Mouse (Mus musculus): ENCODE measurements around the gene Gm20721. TPM values are rescaled to one million over a fixed set of nuclear protein-coding genes. Genes with fewer than 3 reads are reported as not detected.

Gene Gm20721
- polyA plus RNA-seq, 1 experiment from 2014 or later: 11.1 TPM

DNA sequence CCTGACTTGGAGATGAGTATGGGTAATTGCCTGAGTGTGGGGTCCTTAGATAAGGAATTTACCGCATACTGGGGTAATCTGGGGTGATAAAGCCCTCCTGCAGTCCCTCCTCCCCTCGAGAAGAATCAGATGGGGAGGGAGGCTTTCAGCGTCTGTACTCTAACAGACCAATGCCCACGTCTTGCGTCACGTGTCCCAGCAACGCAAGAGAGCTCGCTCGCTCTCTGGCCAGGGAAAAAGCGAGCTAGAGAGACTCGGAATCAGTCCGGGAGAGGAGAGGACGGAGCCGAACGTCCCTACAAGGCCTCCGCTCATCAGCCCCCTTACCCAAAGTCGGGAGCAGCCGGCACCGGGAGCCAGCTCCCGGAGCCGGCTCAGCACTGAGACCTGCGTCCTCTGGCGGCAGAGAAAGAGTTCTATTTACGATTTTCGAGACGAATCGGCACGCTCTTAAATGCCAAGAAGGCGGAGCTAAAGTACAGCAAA lies 49.4 kb downstream of the Gm20721 start:
- ATAC-seq: no peak
- peaks cover 25% of the 10 kb centered on the region for H3K4me1 ChIP-seq (ENCODE audit: control insufficient read depth, insufficient read depth, low read length)
- 61% methylated on average over 29 of the region's 29 CpGs for WGBS
- H3K27me3 ChIP-seq (ENCODE audit: control insufficient read depth, insufficient read depth, low read depth, low read length): peaks cover 13% of the 10 kb centered on the region
- no peaks in the 10 kb centered on the region for H3K36me3 ChIP-seq (ENCODE audit: control insufficient read depth, insufficient read depth, low read length)
- H3K9ac ChIP-seq (ENCODE audit: low read depth, low read length): no peak overlapping the region
- H3K27ac ChIP-seq (ENCODE audit: low read length): no peak overlapping the region
- H3K4me3 ChIP-seq (ENCODE audit: low read depth, low read length): 0 out of 2 replicates have a peak overlapping the region, but pooled peaks have one; percentile 5
- H3K4me2 ChIP-seq (ENCODE audit: low read length): peak overlapping the region; percentile 38; the same call in 1 of the 2 replicates
- H3K9me3 ChIP-seq (replicated peaks; ENCODE audit: control insufficient read depth, low read length, poor library complexity, severe bottlenecking): peaks cover 36% of the 10 kb centered on the region

- WGBS: 44% methylated on average over 29 of the region's 29 CpGs
- no peak overlapping the region for H3K9ac ChIP-seq (ENCODE audit: low read depth, low read length)
- H3K4me2 ChIP-seq (ENCODE audit: low read length): peak overlapping the region; percentile 61
- peaks cover 36% of the 10 kb centered on the region for H3K4me1 ChIP-seq (ENCODE audit: control insufficient read depth, insufficient read depth, low read length)
- H3K36me3 ChIP-seq (ENCODE audit: control insufficient read depth, insufficient read depth, low read length): no peaks in the 10 kb centered on the region
- peaks cover 36% of the 10 kb centered on the region for H3K9me3 ChIP-seq (replicated peaks; ENCODE audit: control insufficient read depth, low read length, poor library complexity, severe bottlenecking)
- H3K27ac ChIP-seq (ENCODE audit: low read length): no peak overlapping the region
- peaks cover 13% of the 10 kb centered on the region for H3K27me3 ChIP-seq (ENCODE audit: control insufficient read depth, insufficient read depth, low read depth, low read length)
- peak overlapping the region; percentile 59 for H3K4me3 ChIP-seq (ENCODE audit: low read depth, low read length)
- ATAC-seq: no peak; the same call in 1 of the 2 replicates
Measured at GRCm38 (mm10) chr2:174295900-174296465, 50.5 kb downstream of the Gm20721 start.

DNA sequence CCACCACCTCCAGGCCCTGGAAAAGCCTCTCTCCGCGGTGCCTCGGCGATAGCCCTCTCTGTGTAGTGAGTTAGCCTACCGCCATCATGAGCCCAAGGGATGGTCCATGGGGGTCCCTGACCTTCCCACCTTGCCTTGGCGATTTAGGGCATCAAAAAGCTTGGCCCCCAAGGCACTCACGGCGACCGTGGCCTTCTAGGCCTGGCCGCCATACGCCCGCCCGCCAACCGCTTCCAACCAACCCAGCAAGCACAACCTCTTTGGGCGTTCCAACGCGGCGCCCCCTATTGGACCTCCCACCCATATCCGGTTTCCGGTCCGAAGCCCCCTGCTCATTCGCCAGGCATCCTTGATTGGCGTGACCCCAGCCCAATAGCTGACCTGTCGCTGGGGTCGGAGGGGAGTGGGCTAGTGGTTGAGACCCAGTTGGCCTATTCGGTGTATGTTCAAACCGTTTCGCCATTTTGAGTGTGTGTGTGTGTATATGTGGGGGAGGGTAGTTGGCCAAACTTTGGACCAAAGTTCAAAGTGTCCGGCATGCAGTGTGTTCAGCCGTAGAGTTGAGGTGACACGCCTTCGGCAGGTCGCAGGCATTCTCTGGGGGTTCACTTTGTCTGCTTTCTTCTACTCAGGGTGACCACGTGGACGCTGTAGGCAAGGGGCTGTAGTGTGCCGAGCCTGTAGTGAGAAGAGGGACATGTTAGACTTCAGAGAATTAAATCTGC lies 51.2 kb downstream of the Gm20721 start:
- Histone ChIP-seq H3K9me3 (replicated peaks; ENCODE audit: control insufficient read depth, low read length, poor library complexity, severe bottlenecking) (peaks cover 36% of the 10 kb centered on the region), H3K4me2 (ENCODE audit: low read length) (peak overlapping the region; percentile 61), H3K27ac (ENCODE audit: low read length) (peak overlapping the region; percentile 74), H3K9ac (ENCODE audit: low read depth, low read length) (peak overlapping the region; percentile 65), H3K36me3 (ENCODE audit: control insufficient read depth, insufficient read depth, low read length) (no peaks in the 10 kb centered on the region), H3K27me3 (ENCODE audit: control insufficient read depth, insufficient read depth, low read depth, low read length) (peaks cover 13% of the 10 kb centered on the region), H3K4me3 (ENCODE audit: low read depth, low read length) (peak overlapping the region; percentile 59), H3K4me1 (ENCODE audit: control insufficient read depth, insufficient read depth, low read length) (peaks cover 43% of the 10 kb centered on the region)
- peak; percentile 93 for ATAC-seq
- 49% methylated on average over 36 of the region's 36 CpGs for WGBS

DNA sequence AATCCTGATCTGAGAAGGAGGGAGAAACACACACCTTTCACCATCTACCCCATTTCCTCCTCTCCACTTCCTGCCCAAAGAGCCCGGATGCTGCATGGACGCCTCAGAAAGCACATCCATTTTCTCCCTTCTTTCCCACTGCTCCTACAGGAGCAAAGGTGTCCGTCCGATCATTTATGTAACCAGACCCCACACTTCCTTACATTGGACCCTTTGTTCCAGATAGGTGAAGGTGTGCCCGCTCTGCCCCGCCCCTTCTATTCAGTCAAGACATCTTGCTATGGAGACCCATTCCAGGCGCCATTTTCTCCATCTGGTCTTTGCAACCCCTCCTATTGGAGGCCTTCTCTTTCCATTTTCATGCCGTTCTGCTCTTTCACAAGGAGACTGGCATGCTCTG lies 52.1 kb downstream of the Gm20721 start:
- peaks cover 8% of the 10 kb centered on the region for H3K27me3 ChIP-seq (ENCODE audit: control insufficient read depth, insufficient read depth, low read depth, low read length)
- peak overlapping the region; percentile 74 for H3K27ac ChIP-seq (ENCODE audit: low read length)
- peaks cover 28% of the 10 kb centered on the region for H3K9me3 ChIP-seq (replicated peaks; ENCODE audit: control insufficient read depth, low read length, poor library complexity, severe bottlenecking)
- 45% methylated on average over 8 of the region's 8 CpGs for WGBS
- ATAC-seq: peak; percentile 34
- peaks cover 48% of the 10 kb centered on the region for H3K4me1 ChIP-seq (ENCODE audit: control insufficient read depth, insufficient read depth, low read length)
- peak overlapping the region; percentile 65 for H3K9ac ChIP-seq (ENCODE audit: low read depth, low read length)
- H3K4me3 ChIP-seq (ENCODE audit: low read depth, low read length): peak overlapping the region; percentile 59
- peak overlapping the region; percentile 42 for H3K4me2 ChIP-seq (ENCODE audit: low read length)
- H3K36me3 ChIP-seq (ENCODE audit: control insufficient read depth, insufficient read depth, low read length): no peaks in the 10 kb centered on the region

DNA sequence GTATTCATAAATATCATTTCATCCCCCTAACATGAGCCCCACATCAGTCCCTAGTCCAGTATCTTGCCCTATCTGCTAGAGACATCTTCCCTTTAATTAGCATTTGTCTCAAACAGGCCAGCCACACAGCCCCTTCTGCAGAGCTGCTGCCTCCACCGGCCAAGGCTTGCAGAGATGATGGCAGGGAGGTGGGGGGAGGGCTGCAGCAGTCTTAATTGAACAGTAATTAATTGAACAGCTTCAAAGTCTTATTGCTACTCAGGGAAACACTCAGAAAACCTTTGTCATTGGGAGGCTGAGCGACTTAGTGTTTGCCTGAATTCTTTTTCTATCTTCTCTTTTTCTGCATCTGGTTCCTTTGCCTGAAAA lies 54.9 kb downstream of the Gm20721 start:
- Histone ChIP-seq H3K9ac (ENCODE audit: low read depth, low read length) (peak overlapping the region; percentile 58), H3K27me3 (ENCODE audit: control insufficient read depth, insufficient read depth, low read depth, low read length) (peaks cover 9% of the 10 kb centered on the region), H3K27ac (ENCODE audit: low read length) (peak overlapping the region; percentile 40; the same call in 1 of the 2 replicates), H3K36me3 (ENCODE audit: control insufficient read depth, insufficient read depth, low read length) (peaks cover 2% of the 10 kb centered on the region; the same call in 1 of the 2 replicates), H3K4me2 (ENCODE audit: low read length) (peak overlapping the region; percentile 76), H3K4me3 (ENCODE audit: low read depth, low read length) (peak overlapping the region; percentile 38), H3K9me3 (replicated peaks; ENCODE audit: control insufficient read depth, low read length, poor library complexity, severe bottlenecking) (peaks cover 18% of the 10 kb centered on the region), H3K4me1 (ENCODE audit: control insufficient read depth, insufficient read depth, low read length) (peaks cover 38% of the 10 kb centered on the region)
- 23% methylated on average over 2 of the region's 2 CpGs for WGBS
- ATAC-seq: no peak

DNA sequence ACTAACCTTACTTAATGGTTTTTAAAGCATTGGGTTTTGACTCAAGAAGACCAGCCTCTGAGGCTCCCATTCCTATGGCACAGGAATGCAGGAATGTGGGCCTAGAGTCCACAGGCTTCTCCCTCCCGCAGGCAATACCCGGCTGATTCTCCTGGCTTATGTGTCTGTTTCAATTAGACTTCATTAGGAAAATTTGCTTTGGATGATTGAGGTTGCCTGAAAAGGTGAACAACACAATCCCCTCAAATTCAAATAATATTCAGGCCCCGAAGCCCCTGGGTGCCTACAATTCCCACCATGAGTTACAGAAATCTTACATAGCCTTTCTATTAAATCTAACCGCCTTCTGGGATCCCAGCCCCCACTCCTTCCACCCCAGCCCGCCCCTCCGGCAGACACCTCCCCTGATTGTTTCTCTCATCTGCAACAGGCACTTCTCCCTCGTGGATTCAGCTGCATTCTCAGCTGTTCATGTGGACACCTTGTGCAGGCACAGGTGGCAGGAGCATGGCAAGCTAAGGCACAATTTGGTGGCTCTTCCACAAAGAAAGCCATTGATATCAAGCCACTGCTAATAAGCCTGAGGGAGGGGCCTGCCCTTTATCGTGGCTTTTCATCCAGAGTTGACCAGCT lies 55.4 kb downstream of the Gm20721 start:
- H3K9ac ChIP-seq (ENCODE audit: low read depth, low read length): peak overlapping the region; percentile 58

GRCm38 (mm10) chr2:174288673-174289430 lies 57.7 kb downstream of the Gm20721 start:
- H3K27me3 ChIP-seq (ENCODE audit: control insufficient read depth, insufficient read depth, low read depth, low read length): peaks cover 27% of the 10 kb centered on the region
- no peak overlapping the region for H3K4me2 ChIP-seq (ENCODE audit: low read length)
- H3K4me1 ChIP-seq (ENCODE audit: control insufficient read depth, insufficient read depth, low read length): peaks cover 33% of the 10 kb centered on the region
- H3K27ac ChIP-seq (ENCODE audit: low read length): no peak overlapping the region
- 52% methylated on average over 12 of the region's 12 CpGs for WGBS
- ATAC-seq: no peak
- H3K9me3 ChIP-seq (replicated peaks; ENCODE audit: control insufficient read depth, low read length, poor library complexity, severe bottlenecking): peaks cover 19% of the 10 kb centered on the region; the same call in 1 of the 2 replicates
- no peak overlapping the region for H3K9ac ChIP-seq (ENCODE audit: low read depth, low read length)
- peaks cover 30% of the 10 kb centered on the region for H3K36me3 ChIP-seq (ENCODE audit: control insufficient read depth, insufficient read depth, low read length)
- H3K4me3 ChIP-seq (ENCODE audit: low read depth, low read length): no peak overlapping the region

More for the DNA sequence above, 55.4 kb downstream of the Gm20721 start:
- ATAC-seq: no peak
- WGBS: 47% methylated on average over 8 of the region's 8 CpGs
- Histone ChIP-seq H3K36me3 (ENCODE audit: control insufficient read depth, insufficient read depth, low read length) (peaks cover 7% of the 10 kb centered on the region), H3K4me2 (ENCODE audit: low read length) (peak overlapping the region; percentile 76), H3K4me3 (ENCODE audit: low read depth, low read length) (peak overlapping the region; percentile 38), H3K27ac (ENCODE audit: low read length) (peak overlapping the region; percentile 40; the same call in 1 of the 2 replicates), H3K9me3 (replicated peaks; ENCODE audit: control insufficient read depth, low read length, poor library complexity, severe bottlenecking) (peaks cover 16% of the 10 kb centered on the region), H3K4me1 (ENCODE audit: control insufficient read depth, insufficient read depth, low read length) (peaks cover 35% of the 10 kb centered on the region), H3K27me3 (ENCODE audit: control insufficient read depth, insufficient read depth, low read depth, low read length) (peaks cover 14% of the 10 kb centered on the region)

- Histone ChIP-seq H3K9ac (ENCODE audit: low read depth, low read length) (no peak overlapping the region), H3K4me3 (ENCODE audit: low read depth, low read length) (no peak overlapping the region), H3K27ac (ENCODE audit: low read length) (no peak overlapping the region), H3K27me3 (ENCODE audit: control insufficient read depth, insufficient read depth, low read depth, low read length) (peaks cover 27% of the 10 kb centered on the region), H3K9me3 (replicated peaks; ENCODE audit: control insufficient read depth, low read length, poor library complexity, severe bottlenecking) (peaks cover 19% of the 10 kb centered on the region; the same call in 1 of the 2 replicates), H3K36me3 (ENCODE audit: control insufficient read depth, insufficient read depth, low read length) (peaks cover 37% of the 10 kb centered on the region), H3K4me2 (ENCODE audit: low read length) (no peak overlapping the region), H3K4me1 (ENCODE audit: control insufficient read depth, insufficient read depth, low read length) (peaks cover 30% of the 10 kb centered on the region)
- WGBS: 29% methylated on average over 7 of the region's 7 CpGs
- ATAC-seq: no peak
Measured at GRCm38 (mm10) chr2:174287921-174288320, 58.6 kb downstream of the Gm20721 start.
